Mouse (Mus musculus): ENCODE results near the gene Tm6sf2. TPM values are rescaled to one million over a fixed set of nuclear protein-coding genes. Genes with fewer than 3 reads are reported as not detected.
"Not testable (repeated sequence)": the region's sequence is repeated elsewhere in the genome, so short reads cannot be mapped to it uniquely, and the experiment has no call there.

Tm6sf2 gene
- polyA plus RNA-seq, 1 experiment from 2014 or later, result 1.4 TPM

GRCm38 (mm10) chr8:70049662-70050061, 23.1 kb upstream of the Tm6sf2 start:
- Histone ChIP-seq H3K4me3 (ENCODE audit: low read length) (no peak overlapping the region), H3K9me3 (replicated peaks; ENCODE audit: control insufficient read depth, low read length) (no peaks in the 10 kb centered on the region), H3K36me3 (ENCODE audit: control insufficient read depth, insufficient read depth) (peaks cover 27% of the 10 kb centered on the region), H3K27me3 (ENCODE audit: control insufficient read depth, insufficient read depth, low read length) (no peaks in the 10 kb centered on the region), H3K9ac (ENCODE audit: low read length) (no peak overlapping the region), H3K4me2 (ENCODE audit: low read depth, low read length) (no peak overlapping the region), H3K27ac (ENCODE audit: low read length) (no peak overlapping the region), H3K4me1 (ENCODE audit: control insufficient read depth, insufficient read depth, low read length) (no peaks in the 10 kb centered on the region; the same call in 1 of the 2 replicates)
- ATAC-seq (replicated peaks; ENCODE audit: extremely low read depth, insufficient read depth, low FRiP score), result no peak

- H3K27me3 ChIP-seq (ENCODE audit: control insufficient read depth, insufficient read depth, low read length); ATAC-seq (replicated peaks; ENCODE audit: extremely low read depth, insufficient read depth, low FRiP score); H3K4me2 ChIP-seq (ENCODE audit: low read depth, low read length); H3K4me3 ChIP-seq (ENCODE audit: low read length); H3K9me3 ChIP-seq (replicated peaks; ENCODE audit: control insufficient read depth, low read length); H3K4me1 ChIP-seq (ENCODE audit: control insufficient read depth, insufficient read depth, low read length); H3K27ac ChIP-seq (ENCODE audit: low read length); H3K9ac ChIP-seq (ENCODE audit: low read length): not testable (repeated sequence)
- 92% methylated on average over 5 of the region's 5 CpGs for WGBS
- peaks cover 32% of the 10 kb centered on the region for H3K36me3 ChIP-seq (ENCODE audit: control insufficient read depth, insufficient read depth)
These were observed 22.3 kb upstream of the Tm6sf2 start for GRCm38 (mm10) chr8:70050434-70050833.

GRCm38 (mm10) chr8:70057721-70058120, 15.0 kb upstream of the Tm6sf2 start:
- no peaks in the 10 kb centered on the region for H3K27me3 ChIP-seq (ENCODE audit: control insufficient read depth, insufficient read depth, low read length)
- no peak for ATAC-seq (replicated peaks; ENCODE audit: extremely low read depth, insufficient read depth, low FRiP score)
- no peak overlapping the region for H3K4me3 ChIP-seq (ENCODE audit: low read length)
- 83% methylated on average over 1 of the region's 1 CpGs for WGBS
- H3K27ac ChIP-seq (ENCODE audit: low read length), result no peak overlapping the region
- H3K9me3 ChIP-seq (replicated peaks; ENCODE audit: control insufficient read depth, low read length), result no peaks in the 10 kb centered on the region
- H3K36me3 ChIP-seq (ENCODE audit: control insufficient read depth, insufficient read depth), result peaks cover 45% of the 10 kb centered on the region
- no peak overlapping the region for H3K9ac ChIP-seq (ENCODE audit: low read length)
- H3K4me1 ChIP-seq (ENCODE audit: control insufficient read depth, insufficient read depth, low read length), result no peaks in the 10 kb centered on the region
- H3K4me2 ChIP-seq (ENCODE audit: low read depth, low read length), result no peak overlapping the region

GRCm38 (mm10) chr8:70071836-70072440, 786 bp upstream of the Tm6sf2 start:
- no peaks in the 10 kb centered on the region for H3K9me3 ChIP-seq (replicated peaks; ENCODE audit: control insufficient read depth, low read length)
- H3K27me3 ChIP-seq (ENCODE audit: control insufficient read depth, insufficient read depth, low read length), result no peaks in the 10 kb centered on the region
- peak overlapping the region; percentile 19; the same call in 1 of the 2 replicates for H3K27ac ChIP-seq (ENCODE audit: low read length)
- WGBS, result 82% methylated on average over 2 of the region's 2 CpGs
- no peak overlapping the region for H3K9ac ChIP-seq (ENCODE audit: low read length)
- H3K36me3 ChIP-seq (ENCODE audit: control insufficient read depth, insufficient read depth), result peaks cover 21% of the 10 kb centered on the region
- no peak overlapping the region; the same call in 1 of the 2 replicates for H3K4me2 ChIP-seq (ENCODE audit: low read depth, low read length)
- ATAC-seq (replicated peaks; ENCODE audit: extremely low read depth, insufficient read depth, low FRiP score), result no peak
- no peak overlapping the region for H3K4me3 ChIP-seq (ENCODE audit: low read length)
- H3K4me1 ChIP-seq (ENCODE audit: control insufficient read depth, insufficient read depth, low read length), result peaks cover 12% of the 10 kb centered on the region

- peak overlapping the region; percentile 79 for H3K4me2 ChIP-seq (ENCODE audit: low read depth, low read length)
- H3K27ac ChIP-seq (ENCODE audit: low read length), result no peak overlapping the region
- H3K36me3 ChIP-seq (ENCODE audit: control insufficient read depth, insufficient read depth), result peaks cover 17% of the 10 kb centered on the region
- no peaks in the 10 kb centered on the region for H3K9me3 ChIP-seq (replicated peaks; ENCODE audit: control insufficient read depth, low read length)
- peak overlapping the region; percentile 43 for H3K4me3 ChIP-seq (ENCODE audit: low read length)
- H3K27me3 ChIP-seq (ENCODE audit: control insufficient read depth, insufficient read depth, low read length), result no peaks in the 10 kb centered on the region
- peaks cover 12% of the 10 kb centered on the region for H3K4me1 ChIP-seq (ENCODE audit: control insufficient read depth, insufficient read depth, low read length)
- ATAC-seq (replicated peaks; ENCODE audit: extremely low read depth, insufficient read depth, low FRiP score), result no peak
- WGBS, result 51% methylated on average over 8 of the region's 8 CpGs
- peak overlapping the region; percentile 62 for H3K9ac ChIP-seq (ENCODE audit: low read length)
These were observed 396 bp downstream of the Tm6sf2 start for GRCm38 (mm10) chr8:70073120-70073519.

- no peaks in the 10 kb centered on the region for H3K9me3 ChIP-seq (replicated peaks; ENCODE audit: control insufficient read depth, low read length)
- no peak for ATAC-seq (replicated peaks; ENCODE audit: extremely low read depth, insufficient read depth, low FRiP score)
- H3K27me3 ChIP-seq (ENCODE audit: control insufficient read depth, insufficient read depth, low read length), result no peaks in the 10 kb centered on the region
- 17% methylated on average over 1 of the region's 1 CpGs for WGBS
- H3K36me3 ChIP-seq (ENCODE audit: control insufficient read depth, insufficient read depth), result peaks cover 15% of the 10 kb centered on the region
- peaks cover 12% of the 10 kb centered on the region for H3K4me1 ChIP-seq (ENCODE audit: control insufficient read depth, insufficient read depth, low read length)
- no peak overlapping the region for H3K9ac ChIP-seq (ENCODE audit: low read length)
- no peak overlapping the region for H3K4me3 ChIP-seq (ENCODE audit: low read length)
- no peak overlapping the region for H3K4me2 ChIP-seq (ENCODE audit: low read depth, low read length)
- no peak overlapping the region for H3K27ac ChIP-seq (ENCODE audit: low read length)
These were observed 958 bp downstream of the Tm6sf2 start for GRCm38 (mm10) chr8:70073682-70074081.

GRCm38 (mm10) chr8:70081976-70082375, 9.3 kb downstream of the Tm6sf2 start:
- 78% methylated on average over 2 of the region's 2 CpGs for WGBS
- ATAC-seq (replicated peaks; ENCODE audit: extremely low read depth, insufficient read depth, low FRiP score), result no peak
- no peak overlapping the region for H3K4me2 ChIP-seq (ENCODE audit: low read depth, low read length)

GRCm38 (mm10) chr8:70083285-70083684, 10.6 kb downstream of the Tm6sf2 start, which contains the start of gene Hapln4:
Hapln4 (plus strand) TSS chr8:70083457.
- Histone ChIP-seq H3K36me3 (ENCODE audit: control insufficient read depth, insufficient read depth) (no peaks in the 10 kb centered on the region), H3K27ac (ENCODE audit: low read length) (no peak within 1 kb of the TSS), H3K9me3 (replicated peaks; ENCODE audit: control insufficient read depth, low read length) (no peaks in the 10 kb centered on the region), H3K9ac (ENCODE audit: low read length) (peak within 1 kb of the TSS; percentile 53), H3K27me3 (ENCODE audit: control insufficient read depth, insufficient read depth, low read length) (peaks cover 59% of the 10 kb centered on the region), H3K4me1 (ENCODE audit: control insufficient read depth, insufficient read depth, low read length) (peaks cover 16% of the 10 kb centered on the region), H3K4me3 (ENCODE audit: low read length) (peak within 1 kb of the TSS; percentile 56), H3K4me2 (ENCODE audit: low read depth, low read length) (peak within 1 kb of the TSS; percentile 87)
- under 1% methylated on average over 26 of the region's 26 CpGs for WGBS
- ATAC-seq (replicated peaks; ENCODE audit: extremely low read depth, insufficient read depth, low FRiP score), result no peak

More at GRCm38 (mm10) chr8:70081976-70082375, 9.3 kb downstream of the Tm6sf2 start:
- H3K27ac ChIP-seq (ENCODE audit: low read length), result no peak overlapping the region
- no peaks in the 10 kb centered on the region for H3K9me3 ChIP-seq (replicated peaks; ENCODE audit: control insufficient read depth, low read length)
- H3K4me3 ChIP-seq (ENCODE audit: low read length), result no peak overlapping the region
- no peaks in the 10 kb centered on the region for H3K36me3 ChIP-seq (ENCODE audit: control insufficient read depth, insufficient read depth)
- peaks cover 46% of the 10 kb centered on the region for H3K27me3 ChIP-seq (ENCODE audit: control insufficient read depth, insufficient read depth, low read length)
- no peak overlapping the region for H3K9ac ChIP-seq (ENCODE audit: low read length)
- peaks cover 16% of the 10 kb centered on the region for H3K4me1 ChIP-seq (ENCODE audit: control insufficient read depth, insufficient read depth, low read length)

GRCm38 (mm10) chr8:70084191-70085065, 11.7 kb downstream of the Tm6sf2 start:
- peaks cover 71% of the 10 kb centered on the region for H3K27me3 ChIP-seq (ENCODE audit: control insufficient read depth, insufficient read depth, low read length)
- no peaks in the 10 kb centered on the region for H3K9me3 ChIP-seq (replicated peaks; ENCODE audit: control insufficient read depth, low read length)
- no peak for ATAC-seq (replicated peaks; ENCODE audit: extremely low read depth, insufficient read depth, low FRiP score)
- H3K4me3 ChIP-seq (ENCODE audit: low read length), result peak overlapping the region; percentile 56
- no peaks in the 10 kb centered on the region for H3K36me3 ChIP-seq (ENCODE audit: control insufficient read depth, insufficient read depth)
- H3K27ac ChIP-seq (ENCODE audit: low read length), result no peak overlapping the region
- H3K4me2 ChIP-seq (ENCODE audit: low read depth, low read length), result peak overlapping the region; percentile 87
- H3K4me1 ChIP-seq (ENCODE audit: control insufficient read depth, insufficient read depth, low read length), result peaks cover 16% of the 10 kb centered on the region
- WGBS, result 3% methylated on average over 71 of the region's 71 CpGs
- peak overlapping the region; percentile 53 for H3K9ac ChIP-seq (ENCODE audit: low read length)
